Mouse (Mus musculus) layer of hippocampus, adult 9-11 months (tissue): ENCODE measurements around the gene Ncbp3.

Experiments used
- DNase-seq: peaks from one replicate; pipeline ENCODE4 v3.0.0; 2022

Ncbp3 gene

DNA sequence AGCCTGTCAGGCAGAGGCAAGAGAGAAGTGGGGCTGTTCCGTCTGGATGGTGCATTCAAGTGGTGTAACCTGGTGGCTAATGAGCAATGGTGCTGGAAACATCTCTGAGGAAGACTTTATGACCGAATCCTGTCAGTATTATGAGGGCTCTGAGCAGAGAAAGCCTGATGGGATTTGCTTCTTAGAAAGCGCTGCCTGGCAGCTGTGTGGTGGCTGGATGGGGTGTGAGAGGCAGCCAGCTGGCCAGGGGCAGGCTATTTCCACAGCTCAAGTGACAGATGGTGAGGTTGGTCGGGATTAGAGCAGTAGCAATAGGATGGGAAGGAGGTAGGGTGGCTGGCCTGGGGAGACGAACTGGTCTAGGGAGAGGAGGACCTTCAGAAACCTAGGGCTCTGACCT is 16.0 kb upstream of the Ncbp3 start:
- no peak for DNase-seq

GRCm38 (mm10) chr11:73036077-73036476 is 11.5 kb upstream of the Ncbp3 start:
- DNase-seq, result no peak

DNA sequence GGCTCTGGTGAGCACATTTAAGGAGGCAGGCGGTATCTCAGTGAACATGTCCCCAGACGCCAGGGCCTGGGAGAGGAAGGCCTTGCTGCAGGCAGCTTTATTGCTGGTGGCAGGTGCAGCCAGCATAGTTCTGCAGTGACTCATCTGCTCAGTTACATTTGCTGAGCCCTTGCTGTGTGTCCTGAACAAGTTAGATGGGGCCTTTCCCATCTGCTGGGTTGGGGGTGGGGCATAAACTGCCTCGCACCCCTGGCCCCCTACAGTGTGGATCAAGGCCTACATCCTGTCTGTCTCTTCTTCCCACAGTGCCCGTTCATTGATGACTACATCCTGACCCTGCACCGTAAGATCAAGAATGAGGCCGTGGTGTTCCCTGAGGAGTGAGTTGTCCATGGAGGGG is 10.7 kb upstream of the Ncbp3 start:
- no peak for DNase-seq

DNA sequence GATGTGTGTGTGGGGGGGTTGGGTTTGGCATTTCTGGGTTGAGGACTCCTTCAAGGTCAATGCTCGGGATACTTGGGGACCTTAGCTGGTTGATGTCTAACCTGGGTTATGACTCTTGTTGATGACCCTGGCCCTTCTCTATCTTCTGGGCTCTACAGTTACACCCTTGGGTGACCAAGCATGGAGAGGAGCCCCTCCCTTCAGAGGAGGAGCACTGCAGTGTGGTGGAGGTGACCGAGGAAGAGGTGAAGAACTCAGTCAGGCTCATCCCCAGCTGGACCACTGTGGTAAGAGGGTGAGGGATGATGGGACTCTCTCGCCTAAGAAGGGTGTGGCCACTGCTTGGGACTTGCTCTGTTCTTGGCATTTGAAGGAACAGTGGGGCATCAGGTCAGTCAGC is 9.9 kb upstream of the Ncbp3 start:
- no peak for DNase-seq

- peak; percentile 68 for DNase-seq
Measured at GRCm38 (mm10) chr11:73039102-73039799, 8.3 kb upstream of the Ncbp3 start.

GRCm38 (mm10) chr11:73044229-73044755 is 3.3 kb upstream of the Ncbp3 start:
- no peak for DNase-seq

DNA sequence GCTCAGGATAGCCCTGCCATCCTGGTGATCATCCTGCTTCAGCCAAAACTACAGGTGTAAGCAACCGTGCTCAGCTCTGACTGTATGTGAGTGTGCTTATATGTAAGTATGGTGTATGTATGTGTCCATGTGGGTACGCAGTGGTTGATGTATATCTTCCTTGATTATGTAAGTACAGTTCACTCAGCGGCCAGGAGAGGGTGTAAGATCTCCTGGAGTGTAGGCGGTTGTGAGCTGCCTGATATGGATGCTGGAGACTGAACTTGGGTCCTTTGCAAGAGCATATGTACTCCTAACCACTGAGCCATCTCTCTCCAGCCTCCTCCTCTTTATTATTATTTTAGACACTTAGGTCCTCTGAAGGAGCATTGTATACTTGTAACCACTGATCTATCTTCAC is 2.8 kb upstream of the Ncbp3 start:
- no peak for DNase-seq

- DNase-seq, result no peak
Measured at GRCm38 (mm10) chr11:73048030-73048876, 670 bp downstream of the Ncbp3 start.

- peak; percentile 55 for DNase-seq
Measured at GRCm38 (mm10) chr11:73049335-73049734, 1.8 kb downstream of the Ncbp3 start.

DNA sequence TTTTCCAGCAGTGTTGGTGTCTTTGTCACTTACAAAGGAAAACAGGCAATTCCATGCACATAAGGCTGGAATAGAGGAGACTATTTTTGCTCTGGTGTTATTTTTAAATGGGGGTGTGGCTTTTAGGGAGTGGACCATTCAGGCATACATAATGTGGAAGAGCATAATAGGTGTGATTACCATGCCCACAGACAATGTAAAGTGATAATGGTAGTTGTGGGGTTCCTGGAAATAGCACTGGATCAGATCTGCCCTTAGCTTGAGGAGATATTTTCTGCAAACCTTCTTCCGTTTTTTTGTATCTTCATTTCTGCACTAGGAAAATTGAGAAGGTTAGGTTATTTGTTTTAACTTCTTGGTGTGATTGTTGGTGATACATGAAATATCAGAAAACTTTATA is 5.2 kb downstream of the Ncbp3 start:
- DNase-seq, result no peak

- no peak for DNase-seq
Measured at GRCm38 (mm10) chr11:73057701-73058100, 10.1 kb downstream of the Ncbp3 start.

DNA sequence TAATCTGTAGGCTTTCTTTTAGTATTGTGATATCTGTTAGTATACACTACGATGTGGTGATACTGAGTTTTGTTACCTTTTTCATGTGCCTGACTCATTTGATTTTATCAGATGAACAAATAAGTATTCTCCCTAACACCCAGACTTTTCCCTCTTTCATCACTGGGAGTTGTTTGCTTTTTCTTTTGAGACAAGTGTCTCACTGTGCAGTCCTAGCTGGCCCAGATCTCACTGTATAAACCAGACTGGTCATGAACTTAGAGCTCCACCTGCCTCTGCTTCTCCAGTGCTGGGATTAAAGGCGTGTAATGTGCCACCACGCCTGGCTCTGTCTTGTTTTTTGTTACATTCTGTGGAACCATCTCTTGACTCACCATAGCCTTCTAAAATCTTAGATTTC is 12.0 kb downstream of the Ncbp3 start:
- no peak for DNase-seq

GRCm38 (mm10) chr11:73061413-73061812 is 13.8 kb downstream of the Ncbp3 start:
- DNase-seq, result no peak

DNA sequence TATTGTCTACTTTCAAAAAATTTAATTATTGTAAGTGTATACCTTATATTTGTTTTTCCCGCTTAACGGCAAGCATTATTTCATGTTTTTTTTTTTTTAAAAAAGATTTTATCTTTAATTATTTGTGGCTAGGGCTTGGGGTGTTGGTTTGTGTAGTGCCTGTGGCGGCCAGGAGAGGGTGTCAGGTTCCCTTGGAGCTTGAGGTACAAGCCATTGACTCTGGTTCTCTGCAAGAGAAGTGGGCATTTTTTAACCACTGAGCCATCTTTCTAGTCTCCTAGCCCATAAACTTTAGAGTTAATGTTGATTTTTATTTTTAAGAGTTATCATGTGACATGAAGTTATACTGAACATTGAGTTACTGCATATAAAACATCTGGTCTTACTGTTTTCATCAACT is 24.3 kb downstream of the Ncbp3 start:
- no peak for DNase-seq

DNA sequence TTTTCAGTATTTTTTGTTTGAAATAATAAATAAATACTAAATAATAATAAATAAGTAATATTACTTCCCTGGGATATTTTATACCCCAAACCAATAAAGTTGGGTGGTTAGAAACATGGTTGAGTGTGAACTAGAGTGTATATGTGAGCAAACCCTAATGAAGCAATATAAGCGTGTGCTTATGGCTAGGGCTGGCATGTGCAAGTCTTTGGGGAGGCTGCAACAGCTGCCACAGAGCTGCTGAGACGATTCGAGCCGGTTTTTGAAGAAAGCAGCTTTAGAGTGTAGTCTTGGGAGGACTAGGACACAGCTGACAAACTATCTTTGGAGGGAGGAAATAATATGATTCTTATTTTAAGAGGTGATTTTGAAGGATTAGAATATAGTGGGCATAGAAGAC is 28.7 kb downstream of the Ncbp3 start:
- no peak for DNase-seq

DNA sequence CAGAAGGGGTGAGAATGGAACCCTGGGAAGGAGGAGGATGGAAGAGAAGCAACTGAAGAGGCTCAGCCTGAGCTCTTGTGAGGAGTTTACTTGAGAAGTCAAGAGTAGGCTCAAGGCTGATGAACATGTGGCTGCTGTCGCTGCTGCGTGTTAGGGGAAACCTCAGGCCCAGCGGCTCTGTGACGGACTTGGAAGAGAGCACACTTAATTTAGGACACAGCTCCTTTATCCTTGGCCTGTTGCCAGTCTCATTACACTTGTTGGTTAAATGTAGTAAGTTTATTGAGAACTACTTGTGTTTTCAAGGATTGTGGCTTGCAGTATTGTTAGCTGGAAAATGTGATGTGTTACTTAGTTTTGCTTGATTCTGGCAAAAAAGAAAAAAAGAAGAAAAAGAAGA is 29.1 kb downstream of the Ncbp3 start:
- DNase-seq, result no peak

- no peak for DNase-seq
Measured at GRCm38 (mm10) chr11:73077211-73077720, 29.7 kb downstream of the Ncbp3 start.

- DNase-seq, result no peak
Measured at GRCm38 (mm10) chr11:73078615-73079014, 31.0 kb downstream of the Ncbp3 start.

- no peak for DNase-seq
Measured at GRCm38 (mm10) chr11:73080306-73080705, 32.7 kb downstream of the Ncbp3 start.

DNA sequence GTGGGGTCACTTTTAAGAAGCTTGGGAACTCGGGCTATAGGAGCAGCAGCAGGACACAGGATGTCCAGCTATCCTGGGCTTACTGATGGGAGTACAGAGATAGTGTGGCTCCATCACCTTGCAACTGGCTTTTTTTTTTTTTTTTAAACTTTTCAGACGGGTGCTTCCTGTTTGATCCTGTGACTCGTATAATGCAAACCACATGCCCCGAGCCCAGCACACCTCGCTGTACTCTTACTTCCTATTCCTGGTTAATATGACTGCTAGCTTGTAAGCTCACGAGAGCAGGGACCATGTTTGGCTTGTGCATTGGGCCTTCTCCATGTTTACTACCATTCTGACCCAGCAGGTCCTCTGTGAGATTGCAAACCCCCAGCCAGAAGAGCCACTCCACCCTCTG is 36.7 kb downstream of the Ncbp3 start:
- DNase-seq, result peak; percentile 52

DNA sequence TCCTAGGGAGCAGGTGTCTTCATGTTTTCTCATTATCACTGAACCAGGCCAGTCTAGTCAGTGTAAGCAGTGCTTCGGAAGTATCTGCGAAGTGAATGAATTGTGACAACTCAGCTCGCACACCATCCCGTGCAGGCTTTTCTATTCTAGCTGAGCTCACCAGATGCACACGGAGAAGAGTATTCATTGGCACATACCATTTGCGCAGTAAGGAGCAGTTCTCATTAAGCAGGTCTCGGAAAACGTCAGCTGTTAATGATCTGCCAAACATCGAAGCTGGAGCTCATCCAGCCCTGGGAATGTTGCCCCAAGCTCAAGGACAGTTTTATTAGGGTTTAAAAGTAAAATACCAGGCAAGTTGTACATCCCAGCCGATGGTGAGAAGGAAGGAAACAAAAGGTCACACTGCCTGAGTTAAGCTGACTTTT is 37.2 kb downstream of the Ncbp3 start:
- DNase-seq, result peak; percentile 51

- no peak for DNase-seq
Measured at GRCm38 (mm10) chr11:73085391-73085790, 37.8 kb downstream of the Ncbp3 start.

GRCm38 (mm10) chr11:73087700-73088480 is 40.3 kb downstream of the Ncbp3 start:
- no peak for DNase-seq
